Mouse (Mus musculus): ENCODE results near the gene Cyp4a12a. TPM values are rescaled to one million over a fixed set of nuclear protein-coding genes. Genes with fewer than 3 reads are reported as not detected.
"Not testable (repeated sequence)": the region's sequence is repeated elsewhere in the genome, so short reads cannot be mapped to it uniquely, and the experiment has no call there.

The Cyp4a12a gene
- polyA plus RNA-seq (2015; fragmentation: Nextera tagmentation; extraction: Ambion mirVana): not detected in 2 replicates

DNA sequence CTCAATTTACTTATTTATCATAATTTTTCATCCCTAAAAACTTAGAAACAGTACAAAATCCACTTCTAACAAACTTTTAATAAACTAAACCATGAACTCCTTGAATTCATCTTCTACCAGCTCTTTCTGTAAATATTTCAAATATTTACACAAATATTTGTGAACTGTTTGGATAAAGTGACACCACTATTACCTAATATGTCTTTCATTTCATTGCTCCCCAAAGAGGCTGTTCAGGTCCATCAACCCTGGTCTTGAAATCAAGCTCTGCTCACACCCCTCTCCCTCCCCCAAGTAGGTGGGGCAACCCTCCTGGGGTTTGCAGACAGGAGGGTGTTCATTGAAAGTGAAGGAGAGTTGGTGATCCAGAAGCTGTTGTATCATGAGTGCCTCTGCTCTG is at the start of gene Cyp4a12a:
Gene Cyp4a12a (plus strand): TSS at position 301 of the 400 bp plus-strand sequence.
- not testable (repeated sequence) for H3K9ac ChIP-seq (replicated peaks; ENCODE audit: low read depth, low read length); H3K9me3 ChIP-seq (ENCODE audit: control insufficient read depth, low read length); H3K4me3 ChIP-seq (replicated peaks; ENCODE audit: low read length); H3K27me3 ChIP-seq (replicated peaks; ENCODE audit: control insufficient read depth, insufficient read depth, low read length); H3K4me2 ChIP-seq (ENCODE audit: low read length); H3K4me1 ChIP-seq (replicated peaks; ENCODE audit: control insufficient read depth, insufficient read depth, low read length); H3K36me3 ChIP-seq (ENCODE audit: control insufficient read depth, insufficient read depth); H3K27ac ChIP-seq (ENCODE audit: low read length); ATAC-seq

DNA sequence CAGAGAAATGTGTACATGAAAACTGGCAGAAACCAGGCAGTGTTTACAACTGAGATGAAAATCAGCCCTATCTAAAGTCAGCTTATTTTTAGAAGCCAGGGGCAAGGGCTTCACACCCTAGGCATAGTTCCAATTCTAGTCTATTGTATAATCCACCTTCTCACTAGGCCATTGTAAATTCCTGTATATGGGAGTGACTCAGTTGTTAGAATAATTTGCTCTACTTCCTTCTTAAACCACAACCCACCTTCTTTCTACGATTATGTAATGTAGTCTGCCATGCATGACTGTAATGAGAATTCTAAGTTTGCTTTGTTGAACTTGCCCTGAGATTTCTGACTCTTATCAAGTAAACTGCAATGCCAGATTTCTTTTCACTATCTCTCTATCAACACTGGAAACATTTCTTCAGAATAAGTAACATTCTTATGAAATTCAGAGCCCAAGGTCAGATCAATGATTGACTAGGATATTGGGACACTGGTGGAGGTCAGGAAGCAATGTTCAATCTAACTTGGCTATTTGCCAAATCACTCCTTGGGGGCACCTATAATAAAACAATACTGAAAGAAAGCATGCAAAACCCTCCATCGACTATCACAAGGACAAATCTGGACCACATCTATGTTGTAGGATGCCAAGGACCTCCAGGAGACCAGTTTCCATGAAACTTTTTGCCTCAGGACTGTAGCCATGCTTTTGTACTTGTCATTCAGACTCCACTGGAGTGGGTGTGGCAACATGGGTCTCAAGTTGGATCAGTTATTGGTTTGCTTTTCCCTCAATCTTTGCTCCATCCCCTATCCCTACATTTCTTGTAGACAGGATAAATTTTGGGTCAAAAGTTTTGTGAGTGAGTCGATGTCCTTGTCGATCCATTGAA is 33.9 kb upstream of the Cyp4a12a start:
- WGBS: 85% methylated on average over 3 of the region's 4 CpGs
- not testable (repeated sequence) for H3K9ac ChIP-seq (replicated peaks; ENCODE audit: low read depth, low read length); ATAC-seq; H3K4me1 ChIP-seq (replicated peaks; ENCODE audit: control insufficient read depth, insufficient read depth, low read length); H3K4me2 ChIP-seq (ENCODE audit: low read length); H3K9me3 ChIP-seq (ENCODE audit: control insufficient read depth, low read length); H3K27me3 ChIP-seq (replicated peaks; ENCODE audit: control insufficient read depth, insufficient read depth, low read length); H3K36me3 ChIP-seq (ENCODE audit: control insufficient read depth, insufficient read depth); H3K4me3 ChIP-seq (replicated peaks; ENCODE audit: low read length); H3K27ac ChIP-seq (ENCODE audit: low read length)

DNA sequence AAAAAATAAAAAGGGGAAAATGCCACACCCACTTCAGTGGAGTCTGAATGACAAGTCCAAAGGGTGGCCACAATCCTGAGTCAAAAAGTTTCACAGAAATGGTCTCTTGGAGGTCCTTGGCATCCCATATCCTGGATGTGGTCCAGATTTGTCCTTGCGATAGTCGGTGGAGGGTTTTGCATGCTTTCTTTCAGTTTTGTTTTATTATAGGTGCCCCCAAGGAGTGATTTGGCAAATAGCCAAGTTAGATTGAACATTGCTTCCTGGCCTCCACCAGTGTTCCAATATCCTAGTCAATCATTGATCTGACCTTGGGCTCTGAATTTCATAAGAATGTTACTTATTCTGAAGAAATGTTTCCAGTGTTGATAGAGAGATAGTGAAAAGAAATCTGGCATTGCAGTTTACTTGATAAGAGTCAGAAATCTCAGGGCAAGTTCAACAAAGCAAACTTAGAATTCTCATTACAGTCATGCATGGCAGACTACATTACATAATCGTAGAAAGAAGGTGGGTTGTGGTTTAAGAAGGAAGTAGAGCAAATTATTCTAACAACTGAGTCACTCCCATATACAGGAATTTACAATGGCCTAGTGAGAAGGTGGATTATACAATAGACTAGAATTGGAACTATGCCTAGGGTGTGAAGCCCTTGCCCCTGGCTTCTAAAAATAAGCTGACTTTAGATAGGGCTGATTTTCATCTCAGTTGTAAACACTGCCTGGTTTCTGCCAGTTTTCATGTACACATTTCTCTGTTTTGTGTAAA is 20.4 kb upstream of the Cyp4a12a start:
- ATAC-seq; H3K9me3 ChIP-seq (ENCODE audit: control insufficient read depth, low read length); H3K4me2 ChIP-seq (ENCODE audit: low read length); H3K4me3 ChIP-seq (replicated peaks; ENCODE audit: low read length); H3K27me3 ChIP-seq (replicated peaks; ENCODE audit: control insufficient read depth, insufficient read depth, low read length); H3K9ac ChIP-seq (replicated peaks; ENCODE audit: low read depth, low read length); H3K27ac ChIP-seq (ENCODE audit: low read length); H3K36me3 ChIP-seq (ENCODE audit: control insufficient read depth, insufficient read depth); H3K4me1 ChIP-seq (replicated peaks; ENCODE audit: control insufficient read depth, insufficient read depth, low read length): not testable (repeated sequence)
- 90% methylated on average over 2 of the region's 3 CpGs for WGBS

DNA sequence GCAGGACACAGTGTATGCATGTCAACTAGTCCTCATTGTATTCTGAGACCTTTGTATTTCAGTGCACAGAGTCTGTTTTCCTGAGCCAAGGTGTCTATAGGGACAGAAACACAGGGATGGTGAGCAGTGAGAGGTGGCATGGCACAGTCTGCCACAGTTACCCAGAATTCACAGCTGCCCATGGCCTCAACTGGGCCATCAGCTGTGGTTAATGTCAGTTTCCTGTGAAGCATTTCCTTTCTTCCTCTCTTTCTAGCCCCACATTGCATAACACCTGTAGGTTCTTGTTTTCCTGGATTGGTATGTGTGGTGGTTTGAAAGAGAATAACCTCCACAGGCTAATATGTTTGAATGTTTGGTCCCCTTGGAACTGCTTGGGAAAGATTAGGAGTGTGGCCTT is 18.5 kb upstream of the Cyp4a12a start:
- Histone ChIP-seq H3K36me3 (ENCODE audit: control insufficient read depth, insufficient read depth) (no peaks in the 10 kb centered on the region), H3K27ac (ENCODE audit: low read length) (no peak overlapping the region), H3K27me3 (replicated peaks; ENCODE audit: control insufficient read depth, insufficient read depth, low read length) (no peaks in the 10 kb centered on the region), H3K9ac (replicated peaks; ENCODE audit: low read depth, low read length) (no peak overlapping the region), H3K4me2 (ENCODE audit: low read length) (peak overlapping the region; percentile 59), H3K9me3 (ENCODE audit: control insufficient read depth, low read length) (no peaks in the 10 kb centered on the region), H3K4me1 (replicated peaks; ENCODE audit: control insufficient read depth, insufficient read depth, low read length) (0 out of 2 replicates have a peak, but pooled peaks cover 2% of the 10 kb centered on the region), H3K4me3 (replicated peaks; ENCODE audit: low read length) (peak overlapping the region; percentile 43)
- no peak for ATAC-seq

DNA sequence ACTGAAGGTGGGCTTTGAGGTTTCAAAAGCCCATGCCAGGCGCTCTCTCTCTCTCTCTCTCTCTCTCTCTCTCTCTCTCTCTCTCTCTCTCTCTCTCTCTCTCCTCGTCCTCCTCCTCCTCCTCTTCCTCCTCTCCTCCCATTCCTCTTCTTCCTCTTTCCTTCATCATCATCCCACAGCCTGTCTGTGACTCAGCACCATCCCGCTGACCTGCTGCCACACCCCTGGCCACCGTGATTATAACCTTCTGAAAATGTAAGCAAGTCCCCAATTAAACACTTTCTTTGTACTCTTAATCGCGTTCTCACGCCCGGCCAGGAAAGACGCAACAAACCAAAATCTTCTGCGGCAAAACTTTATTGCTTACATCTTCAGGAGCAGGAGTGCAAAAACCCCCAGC is 18.1 kb upstream of the Cyp4a12a start:
- ATAC-seq: peak; percentile 68
- not testable (repeated sequence) for H3K27ac ChIP-seq (ENCODE audit: low read length); H3K4me1 ChIP-seq (replicated peaks; ENCODE audit: control insufficient read depth, insufficient read depth, low read length)

DNA sequence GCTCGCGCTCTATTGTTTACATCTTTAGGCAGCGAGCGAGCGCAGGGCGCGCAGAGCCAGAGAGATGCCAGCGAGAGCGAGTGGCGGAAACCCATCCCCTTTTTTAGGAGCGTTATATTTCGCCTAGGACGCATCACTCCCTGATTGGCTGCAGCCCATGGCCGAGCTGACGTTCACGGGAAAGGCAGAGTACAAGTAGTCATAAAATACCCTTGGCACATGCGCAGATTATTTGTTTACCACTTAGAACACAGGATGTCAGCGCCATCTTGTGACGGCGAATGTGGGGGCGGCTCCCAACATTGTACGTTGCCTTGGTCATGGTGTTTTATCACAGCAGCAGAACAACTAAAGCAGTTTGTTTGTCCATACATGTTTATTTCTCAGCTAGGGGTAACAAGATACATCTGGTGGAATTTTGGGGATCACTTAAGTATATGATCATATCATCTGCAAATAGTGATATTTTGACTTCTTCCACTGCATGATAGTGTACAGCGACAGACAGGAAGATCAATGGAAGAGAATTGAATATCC is 17.5 kb upstream of the Cyp4a12a start:
- not testable (repeated sequence) for H3K9me3 ChIP-seq (ENCODE audit: control insufficient read depth, low read length); H3K36me3 ChIP-seq (ENCODE audit: control insufficient read depth, insufficient read depth); H3K27ac ChIP-seq (ENCODE audit: low read length); H3K9ac ChIP-seq (replicated peaks; ENCODE audit: low read depth, low read length); H3K4me1 ChIP-seq (replicated peaks; ENCODE audit: control insufficient read depth, insufficient read depth, low read length); H3K27me3 ChIP-seq (replicated peaks; ENCODE audit: control insufficient read depth, insufficient read depth, low read length)
- WGBS: 21% methylated on average over 21 of the region's 23 CpGs
- H3K4me3 ChIP-seq (replicated peaks; ENCODE audit: low read length): peak overlapping the region; percentile 43
- H3K4me2 ChIP-seq (ENCODE audit: low read length): peak overlapping the region; percentile 59
- ATAC-seq: peak; percentile 84

More for the DNA sequence above, 18.1 kb upstream of the Cyp4a12a start:
- 12% methylated on average over 10 of the region's 10 CpGs for WGBS
- H3K9me3 ChIP-seq (ENCODE audit: control insufficient read depth, low read length); H3K36me3 ChIP-seq (ENCODE audit: control insufficient read depth, insufficient read depth); H3K27me3 ChIP-seq (replicated peaks; ENCODE audit: control insufficient read depth, insufficient read depth, low read length): not testable (repeated sequence)
- Histone ChIP-seq H3K9ac (replicated peaks; ENCODE audit: low read depth, low read length) (0 out of 2 replicates have a peak overlapping the region, but pooled peaks have one; percentile 32), H3K4me3 (replicated peaks; ENCODE audit: low read length) (peak overlapping the region; percentile 43), H3K4me2 (ENCODE audit: low read length) (peak overlapping the region; percentile 59)

DNA sequence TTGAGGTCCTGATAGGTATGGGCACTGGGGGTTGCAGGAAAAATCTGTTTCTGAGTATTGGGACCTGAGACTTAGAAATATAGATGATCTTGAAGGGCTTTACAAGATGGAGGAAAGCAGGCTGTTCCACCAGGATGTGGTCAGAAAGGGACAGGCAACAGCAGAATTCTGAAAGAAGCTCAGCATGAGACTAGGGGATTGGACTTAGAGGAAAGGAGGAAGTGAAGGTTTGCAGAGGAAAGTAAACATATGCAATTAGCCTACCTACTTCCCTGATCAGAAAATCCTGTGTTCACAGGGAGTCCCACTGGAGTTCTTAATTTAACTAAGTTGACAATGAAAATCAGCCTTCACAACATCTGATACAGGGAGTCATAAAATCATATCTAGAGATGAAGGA is 26.9 kb downstream of the Cyp4a12a start:
- H3K36me3 ChIP-seq (ENCODE audit: control insufficient read depth, insufficient read depth); H3K27me3 ChIP-seq (replicated peaks; ENCODE audit: control insufficient read depth, insufficient read depth, low read length); H3K27ac ChIP-seq (ENCODE audit: low read length); H3K9me3 ChIP-seq (ENCODE audit: control insufficient read depth, low read length); H3K4me2 ChIP-seq (ENCODE audit: low read length); H3K4me3 ChIP-seq (replicated peaks; ENCODE audit: low read length); H3K4me1 ChIP-seq (replicated peaks; ENCODE audit: control insufficient read depth, insufficient read depth, low read length); ATAC-seq; H3K9ac ChIP-seq (replicated peaks; ENCODE audit: low read depth, low read length): not testable (repeated sequence)

DNA sequence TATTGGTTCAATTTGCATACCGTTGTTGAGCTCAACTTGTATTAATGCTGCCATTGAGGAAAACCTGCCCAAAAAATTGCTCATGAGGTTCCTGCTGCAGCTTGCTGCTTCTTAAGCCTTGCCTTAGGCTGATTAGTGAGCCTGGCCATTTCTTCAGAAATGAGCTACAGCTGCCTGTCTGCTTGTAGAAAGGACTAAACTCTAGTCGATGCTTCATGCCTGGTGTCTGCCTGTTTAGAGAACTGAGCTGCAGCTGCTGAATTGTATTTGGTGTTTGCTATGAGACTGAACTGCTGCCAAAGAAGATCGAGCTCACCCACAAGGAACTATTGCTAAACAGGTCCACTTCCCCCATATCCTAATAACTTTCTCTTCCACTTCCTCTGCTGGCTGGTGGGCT is 66.8 kb downstream of the Cyp4a12a start:
- not testable (repeated sequence) for H3K27ac ChIP-seq (ENCODE audit: low read length); H3K9me3 ChIP-seq (ENCODE audit: control insufficient read depth, low read length); H3K4me1 ChIP-seq (replicated peaks; ENCODE audit: control insufficient read depth, insufficient read depth, low read length); H3K4me3 ChIP-seq (replicated peaks; ENCODE audit: low read length); H3K36me3 ChIP-seq (ENCODE audit: control insufficient read depth, insufficient read depth); H3K4me2 ChIP-seq (ENCODE audit: low read length); ATAC-seq; H3K27me3 ChIP-seq (replicated peaks; ENCODE audit: control insufficient read depth, insufficient read depth, low read length); H3K9ac ChIP-seq (replicated peaks; ENCODE audit: low read depth, low read length)
- 90% methylated on average over 3 of the region's 3 CpGs for WGBS

DNA sequence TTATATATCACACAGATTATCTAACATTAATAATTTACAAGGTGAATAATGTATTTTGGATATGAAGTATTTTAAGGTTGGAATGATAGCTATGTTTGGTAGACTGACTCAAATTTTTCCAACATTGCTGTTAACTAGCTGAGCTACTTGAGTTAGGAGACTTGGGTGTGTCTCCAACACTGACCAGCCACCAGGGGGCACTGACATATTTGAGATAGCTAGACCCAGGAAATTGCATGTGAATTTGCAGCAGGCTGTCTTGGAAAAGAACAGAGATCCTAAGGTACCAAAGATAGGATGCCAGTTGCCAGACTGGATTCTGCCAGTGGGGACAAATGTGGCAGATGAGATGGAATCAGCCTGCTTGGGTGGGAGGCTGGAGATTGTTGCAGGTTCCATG is 69.2 kb downstream of the Cyp4a12a start:
- ATAC-seq; H3K36me3 ChIP-seq (ENCODE audit: control insufficient read depth, insufficient read depth); H3K4me2 ChIP-seq (ENCODE audit: low read length); H3K27ac ChIP-seq (ENCODE audit: low read length); H3K27me3 ChIP-seq (replicated peaks; ENCODE audit: control insufficient read depth, insufficient read depth, low read length); H3K9me3 ChIP-seq (ENCODE audit: control insufficient read depth, low read length); H3K4me1 ChIP-seq (replicated peaks; ENCODE audit: control insufficient read depth, insufficient read depth, low read length); H3K9ac ChIP-seq (replicated peaks; ENCODE audit: low read depth, low read length); H3K4me3 ChIP-seq (replicated peaks; ENCODE audit: low read length): not testable (repeated sequence)
